Mouse (Mus musculus) testis, adult 2 months (tissue): ENCODE measurements at regions not wholly inside any gene's neighbourhood (a gene's known extent, or its start where the extent isn't known, plus 50 kb on each side); places are given as distances from the start of the nearest gene placed in this dataset.

ENCODE experiments used
- H3K27ac ChIP-seq: fragments of 200-500 bp; 2 replicates; pipeline ENCODE4 v1.5.1; 2012; ENCODE audit warnings: low read depth, low read length; ENCODE audit not compliant: control insufficient read depth, insufficient read depth
- H3K27me3 ChIP-seq: fragments of 200-500 bp; 2 replicates; pipeline ENCODE4 v1.6.1; 2012; ENCODE audit warnings: mild to moderate bottlenecking, low read length, moderate library complexity; ENCODE audit not compliant: control insufficient read depth, insufficient read depth
- H3K36me3 ChIP-seq: fragments of 200-500 bp; 2 replicates; pipeline ENCODE4 v1.6.1; 2012; ENCODE audit warnings: mild to moderate bottlenecking, low read length; ENCODE audit not compliant: control insufficient read depth, insufficient read depth
- H3K4me1 ChIP-seq: fragments of 200-500 bp; 2 replicates; pipeline ENCODE4 v1.6.1; 2012; ENCODE audit warnings: low read length; ENCODE audit not compliant: control insufficient read depth, insufficient read depth
- H3K4me3 ChIP-seq: fragments of 200-500 bp; 2 replicates; pipeline ENCODE4 v1.5.1; 2012; ENCODE audit warnings: low read depth, mild to moderate bottlenecking, low read length, moderate library complexity, mixed read lengths; ENCODE audit not compliant: control insufficient read depth
- CTCF ChIP-seq: fragments of 200-500 bp; IDR thresholded peaks from 2 replicates; pipeline ENCODE4 v1.5.1; 2012; ENCODE audit warnings: low read depth, mild to moderate bottlenecking, inconsistent platforms, low read length, moderate library complexity; ENCODE audit not compliant: control insufficient read depth, insufficient read depth, insufficient replicate concordance
- POLR2A ChIP-seq: fragments of 200-500 bp; IDR thresholded peaks from 2 replicates; pipeline ENCODE4 v1.6.1; 2012; ENCODE audit warnings: low read depth, mild to moderate bottlenecking, inconsistent platforms, low read length, moderate library complexity; ENCODE audit not compliant: control insufficient read depth

DNA sequence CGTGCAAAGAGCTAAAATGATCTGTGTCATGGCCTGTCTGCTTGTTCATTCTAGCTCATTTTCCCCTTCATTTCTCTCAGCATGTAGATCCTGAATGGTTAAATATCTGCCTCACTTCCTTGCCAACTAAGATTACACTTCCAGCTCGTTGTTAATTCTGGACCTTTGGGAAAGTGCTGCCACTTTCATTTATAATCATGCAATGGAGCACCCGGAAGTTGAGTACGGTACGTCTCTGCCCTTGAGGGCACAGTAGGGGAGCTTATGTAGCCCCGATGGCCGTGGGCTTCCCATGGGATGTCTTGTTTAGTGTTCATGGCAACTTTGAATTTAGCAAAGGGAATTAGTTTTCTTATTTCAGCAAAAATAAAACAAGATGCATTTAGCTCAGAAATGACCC, 334.4 kb downstream of the Kcnrg start:
- Histone ChIP-seq H3K27me3 (no peaks in the 10 kb centered on the region), H3K4me3 (no peak overlapping the region), H3K27ac (no peak overlapping the region), H3K4me1 (no peaks in the 10 kb centered on the region), H3K36me3 (no peaks in the 10 kb centered on the region)
- TF ChIP-seq POLR2A (no peak), CTCF (no peak)

DNA sequence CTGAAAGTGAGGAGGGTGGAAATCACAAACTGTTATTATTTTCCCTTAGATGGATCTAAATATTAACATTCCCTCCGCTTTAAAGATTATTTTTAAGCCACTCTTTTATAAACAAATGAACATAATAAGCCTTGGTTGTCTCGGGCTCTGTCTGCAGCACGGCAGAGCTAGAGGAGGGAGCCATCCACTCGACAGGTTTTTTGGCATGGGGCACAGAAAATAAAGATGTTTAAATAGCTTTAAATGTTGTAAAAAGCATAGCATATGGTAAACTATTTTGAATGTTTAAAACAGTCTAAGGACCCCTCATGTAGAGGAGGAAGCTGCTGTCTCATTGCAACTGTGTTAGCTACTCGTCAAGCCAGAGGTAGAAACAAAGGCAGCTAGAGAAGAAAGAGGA, 338.4 kb downstream of the Kcnrg start:
- Histone ChIP-seq H3K4me3 (no peak overlapping the region), H3K36me3 (no peaks in the 10 kb centered on the region), H3K4me1 (no peaks in the 10 kb centered on the region), H3K27ac (no peak overlapping the region), H3K27me3 (no peaks in the 10 kb centered on the region)
- TF ChIP-seq CTCF = no peak
- TF ChIP-seq POLR2A = no peak

DNA sequence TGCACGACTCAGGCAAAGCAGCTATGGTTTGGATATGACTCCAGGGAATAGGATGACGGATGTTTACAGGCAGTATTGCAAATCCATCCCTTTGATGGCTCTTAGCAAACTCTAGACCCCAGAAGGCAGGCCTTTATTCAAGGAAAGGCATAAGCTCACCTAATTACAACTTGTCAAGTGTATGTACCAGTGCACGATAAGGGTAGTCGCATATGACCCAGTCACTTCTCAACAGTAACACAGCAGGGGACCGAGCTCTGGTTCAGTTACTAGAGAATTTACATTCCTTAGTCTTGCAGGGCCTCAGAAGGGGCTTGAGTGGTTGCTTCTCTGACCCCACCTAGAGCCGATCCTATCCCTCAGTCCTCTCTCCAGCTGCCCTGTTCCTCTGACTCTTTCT, 342.2 kb downstream of the Kcnrg start:
- TF ChIP-seq POLR2A (no peak), CTCF (no peak)
- no peaks in the 10 kb centered on the region for H3K36me3 ChIP-seq
- H3K27ac ChIP-seq = no peak overlapping the region

DNA sequence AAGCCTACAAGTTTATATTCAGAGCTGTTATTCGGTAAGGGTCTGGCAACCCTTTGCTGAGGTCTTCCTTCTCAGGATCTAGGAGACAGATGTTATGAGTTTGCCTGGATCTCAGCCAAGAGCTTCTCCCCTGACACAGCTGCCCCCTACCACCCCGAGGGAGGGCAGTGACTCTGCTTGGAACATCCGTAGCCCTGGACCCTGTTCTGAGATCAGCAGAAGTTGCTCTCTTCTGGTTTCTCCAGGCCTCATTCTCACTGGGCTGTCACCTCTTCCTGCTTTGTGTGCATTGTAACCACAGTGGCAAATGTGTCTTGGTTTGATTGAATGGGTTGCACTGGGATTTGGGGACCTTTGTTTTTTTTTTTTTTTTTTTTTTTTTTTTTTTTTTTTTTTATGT, 342.4 kb upstream of the Rnaseh2b start:
- Histone ChIP-seq H3K4me1 (no peaks in the 10 kb centered on the region), H3K36me3 (no peaks in the 10 kb centered on the region), H3K27me3 (no peaks in the 10 kb centered on the region), H3K4me3 (no peak overlapping the region), H3K27ac (no peak overlapping the region)
- TF ChIP-seq POLR2A = no peak
- no peak for TF ChIP-seq CTCF

More for the DNA sequence above, 342.2 kb downstream of the Kcnrg start:
- Histone ChIP-seq H3K27me3 (no peaks in the 10 kb centered on the region), H3K4me1 (no peaks in the 10 kb centered on the region), H3K4me3 (no peak overlapping the region)

DNA sequence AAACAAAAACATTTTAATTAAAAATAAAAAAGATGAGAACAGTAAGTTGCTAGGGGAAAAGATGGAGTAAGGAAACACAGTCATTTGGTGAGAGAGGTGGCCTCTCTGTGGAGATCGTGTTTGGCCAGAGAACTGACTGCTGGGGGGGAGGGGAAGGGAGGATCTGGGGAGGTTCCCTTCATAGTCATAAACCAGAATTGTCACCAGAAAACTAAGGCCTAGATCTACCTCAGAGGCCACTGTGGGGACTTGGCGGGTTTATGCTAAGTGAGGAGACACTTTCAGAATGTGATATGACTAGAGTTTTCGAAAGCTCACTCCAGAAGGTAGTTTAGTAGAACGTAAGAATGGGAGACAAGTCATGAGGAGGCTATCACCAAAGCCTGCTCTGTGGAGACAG, 339.4 kb upstream of the Rnaseh2b start:
- Histone ChIP-seq H3K4me1 (no peaks in the 10 kb centered on the region), H3K27me3 (no peaks in the 10 kb centered on the region), H3K4me3 (no peak overlapping the region), H3K36me3 (no peaks in the 10 kb centered on the region), H3K27ac (no peak overlapping the region)
- TF ChIP-seq POLR2A (no peak), CTCF (no peak)

DNA sequence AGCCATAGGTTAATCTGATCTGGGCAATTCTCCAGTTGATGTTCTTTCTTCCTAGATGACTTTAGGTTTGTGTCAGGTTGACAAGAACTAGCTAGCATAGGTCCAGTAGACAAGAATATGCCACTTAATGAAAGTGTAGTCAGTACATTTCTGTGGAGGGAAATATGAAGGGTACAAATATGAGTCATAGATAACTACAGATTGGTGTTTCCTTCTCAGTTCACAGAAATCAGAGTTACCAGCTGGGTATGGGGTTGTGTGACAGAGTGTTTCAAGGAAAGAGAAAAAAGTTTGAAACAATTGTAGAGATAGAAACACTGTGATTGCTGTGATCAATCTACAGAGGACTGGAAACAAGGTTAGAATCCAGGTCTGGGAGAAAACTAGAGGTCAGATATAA, 337.0 kb upstream of the Rnaseh2b start:
- H3K27ac ChIP-seq = no peak overlapping the region
- TF ChIP-seq POLR2A (no peak), CTCF (no peak)
- H3K4me1 ChIP-seq = no peaks in the 10 kb centered on the region
- H3K4me3 ChIP-seq = no peak overlapping the region
- H3K36me3 ChIP-seq = no peaks in the 10 kb centered on the region
- H3K27me3 ChIP-seq = no peaks in the 10 kb centered on the region

DNA sequence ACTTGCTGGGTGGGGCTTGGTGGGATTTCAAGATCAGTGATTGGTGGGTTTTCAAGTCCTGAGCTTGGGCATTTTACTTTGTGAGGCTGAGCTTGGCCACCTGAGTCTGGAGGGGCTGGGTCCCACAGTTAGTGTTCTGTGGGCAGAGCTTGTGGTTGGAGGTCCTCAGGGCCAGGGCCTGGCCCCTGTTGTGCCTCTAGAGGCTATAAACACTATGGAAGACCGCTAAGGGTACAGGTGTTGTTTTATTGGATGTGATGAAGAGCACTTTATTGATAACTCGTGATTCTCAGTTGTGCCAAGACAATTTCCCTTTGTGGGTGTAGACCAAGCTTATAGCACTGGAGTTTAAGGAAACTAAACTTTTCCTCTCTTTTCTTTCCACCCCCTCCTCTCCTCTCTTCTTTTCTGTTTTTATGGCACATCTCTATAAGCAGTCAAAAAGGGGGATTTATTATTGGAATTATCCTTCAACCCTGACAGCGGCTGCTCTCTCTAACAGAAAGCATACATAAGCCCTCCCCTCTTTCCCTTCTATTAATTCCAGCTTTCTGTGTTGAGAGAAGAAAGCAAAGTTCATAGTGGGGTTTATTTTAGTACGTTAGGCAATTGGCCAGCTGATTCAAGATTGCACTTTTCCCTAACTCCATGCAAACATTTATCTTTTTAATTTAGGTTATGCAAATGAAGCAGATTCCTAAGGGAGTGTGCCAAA, 332.0 kb upstream of the Rnaseh2b start:
- no peak overlapping the region for H3K27ac ChIP-seq
- H3K4me1 ChIP-seq = no peaks in the 10 kb centered on the region
- no peak for TF ChIP-seq CTCF
- no peak for TF ChIP-seq POLR2A
- H3K27me3 ChIP-seq = no peaks in the 10 kb centered on the region
- H3K36me3 ChIP-seq = no peaks in the 10 kb centered on the region
- no peak overlapping the region for H3K4me3 ChIP-seq
